Mouse (Mus musculus) frontal cortex, postnatal 14 days (tissue): ENCODE data around the gene Slc39a10.

ENCODE experiments used
- DNase-seq, 2 experiments: peaks; one replicate each; pipeline ENCODE4 v3.0.0; 2022; ENCODE audit warnings: low spot score in 2 of 2

The Slc39a10 gene

GRCm38 (mm10) chr1:46892752-46893151 lies at the start of gene Slc39a10:
Gene Slc39a10, minus strand, starts transcription at chr1:46892852.
- no peak for DNase-seq

GRCm38 (mm10) chr1:46939295-46939694 lies 46.6 kb upstream of the Slc39a10 start:
- no peak for DNase-seq

GRCm38 (mm10) chr1:46937641-46938040 lies 45.0 kb upstream of the Slc39a10 start:
- no peak for DNase-seq

GRCm38 (mm10) chr1:46927104-46927503 lies 34.5 kb upstream of the Slc39a10 start:
- no peak for DNase-seq

- DNase-seq, result no peak
Measured at GRCm38 (mm10) chr1:46926239-46926638, 33.6 kb upstream of the Slc39a10 start.

- DNase-seq, result no peak
Measured at GRCm38 (mm10) chr1:46924992-46925391, 32.3 kb upstream of the Slc39a10 start.

- DNase-seq, result no peak
Measured at GRCm38 (mm10) chr1:46922904-46923303, 30.3 kb upstream of the Slc39a10 start.

GRCm38 (mm10) chr1:46921630-46922029 lies 29.0 kb upstream of the Slc39a10 start:
- no peak for DNase-seq

- no peak for DNase-seq
Measured at GRCm38 (mm10) chr1:46916237-46916636, 23.6 kb upstream of the Slc39a10 start.

GRCm38 (mm10) chr1:46914349-46914748 lies 21.7 kb upstream of the Slc39a10 start:
- DNase-seq, result no peak

GRCm38 (mm10) chr1:46912506-46913156 lies 20.0 kb upstream of the Slc39a10 start:
- DNase-seq, result no peak

- DNase-seq, result no peak
Measured at GRCm38 (mm10) chr1:46910154-46910553, 17.5 kb upstream of the Slc39a10 start.

GRCm38 (mm10) chr1:46905706-46906105 lies 13.1 kb upstream of the Slc39a10 start:
- DNase-seq, result no peak

- no peak for DNase-seq
Measured at GRCm38 (mm10) chr1:46902102-46902683, 9.5 kb upstream of the Slc39a10 start.

- DNase-seq, result no peak
Measured at GRCm38 (mm10) chr1:46894281-46894842, 1.7 kb upstream of the Slc39a10 start.

GRCm38 (mm10) chr1:46888726-46889125 lies 3.9 kb downstream of the Slc39a10 start:
- DNase-seq, result no peak

GRCm38 (mm10) chr1:46888324-46888723 lies 4.3 kb downstream of the Slc39a10 start:
- no peak for DNase-seq

GRCm38 (mm10) chr1:46887908-46888307 lies 4.7 kb downstream of the Slc39a10 start:
- DNase-seq, result no peak

GRCm38 (mm10) chr1:46886091-46886490 lies 6.6 kb downstream of the Slc39a10 start:
- no peak for DNase-seq

- no peak for DNase-seq
Measured at GRCm38 (mm10) chr1:46885231-46885630, 7.4 kb downstream of the Slc39a10 start.

GRCm38 (mm10) chr1:46879951-46880350 lies 12.7 kb downstream of the Slc39a10 start:
- no peak for DNase-seq

GRCm38 (mm10) chr1:46873770-46874169 lies 18.9 kb downstream of the Slc39a10 start:
- no peak for DNase-seq

- DNase-seq, result no peak
Measured at GRCm38 (mm10) chr1:46869788-46870187, 22.9 kb downstream of the Slc39a10 start.
